Mouse (Mus musculus): ENCODE measurements around the gene Cacna1e. TPM values are rescaled to one million over a fixed set of nuclear protein-coding genes. Genes with fewer than 3 reads are reported as not detected.

Cacna1e gene
- polyA plus RNA-seq, 1 experiment = 0.28 TPM

- 46% methylated on average over 2 of the region's 2 CpGs for WGBS
- no peak overlapping the region for H3K27ac ChIP-seq (ENCODE audit: insufficient read depth, low read depth, low read length)
- no peak for DNase-seq
- H3K4me1 ChIP-seq (ENCODE audit: control insufficient read depth, insufficient read depth, low read length) = no peaks in the 10 kb centered on the region
- no peak overlapping the region for H3K4me3 ChIP-seq (ENCODE audit: insufficient read depth, low read depth, low read length)
- no peaks in the 10 kb centered on the region for H3K36me3 ChIP-seq (ENCODE audit: control insufficient read depth, insufficient read depth, low read length)
- TF ChIP-seq CTCF (conservative IDR thresholded peaks at IDR 0.05; ENCODE audit: insufficient read depth, insufficient read length, low read depth, low read length) = no peak
- TF ChIP-seq POLR2A (IDR thresholded peaks at IDR 0.05; ENCODE audit: low read depth, low read length) = no peak
- H3K27me3 ChIP-seq (replicated peaks; ENCODE audit: control insufficient read depth, insufficient read depth, low read length) = no peaks in the 10 kb centered on the region
Observed at GRCm38 (mm10) chr1:154677677-154678076, 206.6 kb downstream of the Cacna1e start.

DNA sequence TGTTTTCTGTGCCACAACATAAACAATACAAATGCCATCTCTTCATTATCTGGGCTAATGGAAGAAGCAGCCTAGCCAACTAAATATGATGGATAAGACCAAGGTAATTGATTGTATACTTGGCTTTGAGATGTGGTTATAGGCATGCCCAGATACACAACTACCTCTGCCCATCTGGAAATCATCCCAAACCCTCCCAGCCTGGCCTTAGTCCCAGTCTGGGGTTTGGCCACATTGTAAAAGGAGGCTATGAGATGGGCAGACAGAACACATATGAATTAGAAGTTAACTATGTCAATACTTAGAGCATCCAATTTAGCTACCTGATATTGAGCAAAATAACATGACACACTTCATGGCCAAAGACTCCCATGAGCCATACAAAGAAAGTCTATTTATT is 220.6 kb downstream of the Cacna1e start:
- H3K27ac ChIP-seq (ENCODE audit: insufficient read depth, low read depth, low read length) = no peak overlapping the region
- DNase-seq = no peak
- TF ChIP-seq POLR2A (IDR thresholded peaks at IDR 0.05; ENCODE audit: low read depth, low read length) = no peak
- TF ChIP-seq CTCF (conservative IDR thresholded peaks at IDR 0.05; ENCODE audit: insufficient read depth, insufficient read length, low read depth, low read length) = no peak
- no peak overlapping the region for H3K4me3 ChIP-seq (ENCODE audit: insufficient read depth, low read depth, low read length)
- no peaks in the 10 kb centered on the region for H3K27me3 ChIP-seq (replicated peaks; ENCODE audit: control insufficient read depth, insufficient read depth, low read length)
- H3K4me1 ChIP-seq (ENCODE audit: control insufficient read depth, insufficient read depth, low read length) = no peaks in the 10 kb centered on the region
- no peaks in the 10 kb centered on the region for H3K36me3 ChIP-seq (ENCODE audit: control insufficient read depth, insufficient read depth, low read length)

GRCm38 (mm10) chr1:154661977-154662376 is 222.3 kb downstream of the Cacna1e start:
- no peaks in the 10 kb centered on the region for H3K27me3 ChIP-seq (replicated peaks; ENCODE audit: control insufficient read depth, insufficient read depth, low read length)
- no peak for DNase-seq
- TF ChIP-seq CTCF (conservative IDR thresholded peaks at IDR 0.05; ENCODE audit: insufficient read depth, insufficient read length, low read depth, low read length) (no peak), POLR2A (IDR thresholded peaks at IDR 0.05; ENCODE audit: low read depth, low read length) (no peak)
- WGBS = 81% methylated on average over 5 of the region's 5 CpGs
- H3K4me3 ChIP-seq (ENCODE audit: insufficient read depth, low read depth, low read length) = no peak overlapping the region
- no peaks in the 10 kb centered on the region for H3K4me1 ChIP-seq (ENCODE audit: control insufficient read depth, insufficient read depth, low read length)
- H3K36me3 ChIP-seq (ENCODE audit: control insufficient read depth, insufficient read depth, low read length) = no peaks in the 10 kb centered on the region
- no peak overlapping the region for H3K27ac ChIP-seq (ENCODE audit: insufficient read depth, low read depth, low read length)

DNA sequence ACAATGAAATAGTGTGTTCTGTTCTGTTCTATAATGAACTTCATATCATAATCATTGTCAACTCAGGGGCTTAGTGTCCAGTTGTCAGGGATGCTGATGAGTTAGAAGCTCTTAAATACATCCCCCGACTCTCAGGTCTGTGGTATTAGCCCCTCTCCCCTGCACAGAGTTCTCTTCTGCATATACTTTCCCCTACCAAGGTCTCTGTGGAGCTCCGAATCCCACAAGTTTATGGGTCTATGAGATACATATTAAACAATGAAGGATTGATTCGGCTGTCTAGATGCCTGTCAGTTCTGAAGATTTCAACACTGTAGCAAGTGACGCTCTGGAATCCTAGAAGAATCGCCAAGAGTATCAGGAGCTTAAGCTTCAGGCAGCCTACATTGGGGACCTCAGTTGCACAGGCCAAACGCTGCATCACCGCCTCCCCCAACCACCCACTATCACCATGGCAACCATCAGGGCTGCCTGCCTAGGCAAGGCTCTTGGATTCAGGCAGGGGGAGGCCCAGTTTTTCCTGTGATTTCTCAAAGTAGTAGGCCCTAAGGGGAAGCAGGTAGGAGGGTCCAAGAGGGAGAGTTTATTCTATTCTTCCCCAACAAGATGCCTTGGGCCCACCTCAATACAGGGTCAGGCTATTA is 223.0 kb downstream of the Cacna1e start:
- TF ChIP-seq CTCF (conservative IDR thresholded peaks at IDR 0.05; ENCODE audit: insufficient read depth, insufficient read length, low read depth, low read length) (no peak), POLR2A (IDR thresholded peaks at IDR 0.05; ENCODE audit: low read depth, low read length) (no peak)
- Histone ChIP-seq H3K4me1 (ENCODE audit: control insufficient read depth, insufficient read depth, low read length) (no peaks in the 10 kb centered on the region), H3K27me3 (replicated peaks; ENCODE audit: control insufficient read depth, insufficient read depth, low read length) (no peaks in the 10 kb centered on the region), H3K4me3 (ENCODE audit: insufficient read depth, low read depth, low read length) (no peak overlapping the region), H3K36me3 (ENCODE audit: control insufficient read depth, insufficient read depth, low read length) (no peaks in the 10 kb centered on the region), H3K27ac (ENCODE audit: insufficient read depth, low read depth, low read length) (no peak overlapping the region)
- WGBS = 63% methylated on average over 7 of the region's 7 CpGs
- no peak for DNase-seq

- WGBS = 61% methylated on average over 5 of the region's 5 CpGs
- Histone ChIP-seq H3K4me1 (ENCODE audit: control insufficient read depth, insufficient read depth, low read length) (no peaks in the 10 kb centered on the region), H3K36me3 (ENCODE audit: control insufficient read depth, insufficient read depth, low read length) (no peaks in the 10 kb centered on the region), H3K27me3 (replicated peaks; ENCODE audit: control insufficient read depth, insufficient read depth, low read length) (no peaks in the 10 kb centered on the region), H3K4me3 (ENCODE audit: insufficient read depth, low read depth, low read length) (no peak overlapping the region), H3K27ac (ENCODE audit: insufficient read depth, low read depth, low read length) (no peak overlapping the region)
- TF ChIP-seq CTCF (conservative IDR thresholded peaks at IDR 0.05; ENCODE audit: insufficient read depth, insufficient read length, low read depth, low read length) (no peak), POLR2A (IDR thresholded peaks at IDR 0.05; ENCODE audit: low read depth, low read length) (no peak)
- DNase-seq = no peak
Observed at GRCm38 (mm10) chr1:154657366-154657765, 226.9 kb downstream of the Cacna1e start.

DNA sequence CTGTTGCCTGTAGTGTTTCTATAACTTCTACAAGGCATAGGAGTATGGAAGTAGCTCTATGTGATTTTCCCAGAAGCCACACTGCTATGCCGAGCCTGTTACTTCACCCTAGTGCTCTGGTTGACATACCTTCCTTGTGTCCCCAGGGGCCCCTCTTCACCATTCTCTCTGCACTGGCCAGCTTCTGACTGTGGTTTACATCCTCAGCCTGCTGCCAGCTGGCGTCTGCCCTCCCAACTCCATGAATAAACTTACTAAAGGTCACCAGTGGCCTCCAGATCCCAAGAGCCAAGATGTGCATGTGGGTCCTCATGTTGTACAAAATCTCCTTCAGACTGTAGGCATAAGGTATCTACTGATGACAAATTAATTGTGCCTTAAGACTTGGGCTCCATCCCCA is 230.3 kb downstream of the Cacna1e start:
- H3K27me3 ChIP-seq (replicated peaks; ENCODE audit: control insufficient read depth, insufficient read depth, low read length) = no peaks in the 10 kb centered on the region
- no peak for TF ChIP-seq POLR2A (IDR thresholded peaks at IDR 0.05; ENCODE audit: low read depth, low read length)
- no peak for TF ChIP-seq CTCF (conservative IDR thresholded peaks at IDR 0.05; ENCODE audit: insufficient read depth, insufficient read length, low read depth, low read length)
- no peak for DNase-seq
- 81% methylated on average over 2 of the region's 2 CpGs for WGBS
- no peaks in the 10 kb centered on the region for H3K36me3 ChIP-seq (ENCODE audit: control insufficient read depth, insufficient read depth, low read length)
- no peak overlapping the region for H3K27ac ChIP-seq (ENCODE audit: insufficient read depth, low read depth, low read length)
- no peak overlapping the region for H3K4me3 ChIP-seq (ENCODE audit: insufficient read depth, low read depth, low read length)
- no peaks in the 10 kb centered on the region for H3K4me1 ChIP-seq (ENCODE audit: control insufficient read depth, insufficient read depth, low read length)

DNA sequence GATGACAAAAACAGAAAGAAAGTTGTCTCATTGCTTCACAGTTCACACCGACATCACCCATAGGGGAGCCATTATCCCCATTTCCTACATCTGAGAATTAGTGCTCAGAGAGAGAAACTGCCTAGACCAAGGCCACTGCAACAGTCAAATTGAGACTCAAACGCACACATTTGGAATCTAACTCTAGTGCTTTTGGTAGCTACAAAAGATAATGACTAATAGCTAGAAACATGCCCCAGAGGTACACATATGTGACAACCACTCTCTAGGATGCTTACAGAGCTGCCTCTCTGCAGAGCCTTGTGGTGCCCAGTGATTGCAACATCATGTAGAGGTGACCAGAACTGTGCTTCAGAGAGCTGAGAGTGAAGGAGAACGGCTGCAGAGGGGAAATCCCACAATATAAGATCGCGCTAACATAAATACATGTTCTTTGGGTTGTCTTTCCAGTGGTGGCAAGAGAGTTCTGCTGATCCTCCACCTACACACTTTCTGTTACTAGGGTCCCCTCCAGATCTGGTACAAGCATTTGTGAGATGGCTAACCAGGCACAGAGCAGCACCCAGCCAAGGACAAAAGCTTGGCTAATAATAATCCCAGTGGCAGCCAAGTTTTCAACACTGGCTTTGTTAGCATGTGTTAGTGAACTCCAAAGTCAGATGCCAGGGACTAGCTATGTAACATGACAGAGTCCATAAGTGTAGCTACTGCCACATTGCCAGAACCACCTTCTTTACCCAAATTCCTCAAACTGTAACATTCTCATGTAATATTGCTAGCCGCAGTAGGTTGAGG is 237.9 kb downstream of the Cacna1e start:
- TF ChIP-seq POLR2A (IDR thresholded peaks at IDR 0.05; ENCODE audit: low read depth, low read length) (no peak), CTCF (conservative IDR thresholded peaks at IDR 0.05; ENCODE audit: insufficient read depth, insufficient read length, low read depth, low read length) (no peak)
- WGBS = 91% methylated on average over 6 of the region's 6 CpGs
- Histone ChIP-seq H3K36me3 (ENCODE audit: control insufficient read depth, insufficient read depth, low read length) (no peaks in the 10 kb centered on the region), H3K27me3 (replicated peaks; ENCODE audit: control insufficient read depth, insufficient read depth, low read length) (no peaks in the 10 kb centered on the region), H3K27ac (ENCODE audit: insufficient read depth, low read depth, low read length) (no peak overlapping the region), H3K4me3 (ENCODE audit: insufficient read depth, low read depth, low read length) (no peak overlapping the region), H3K4me1 (ENCODE audit: control insufficient read depth, insufficient read depth, low read length) (no peaks in the 10 kb centered on the region)
- DNase-seq = no peak
